10 mouse cellular contexts compared by ENCODE assay signal in the genomic region with DNA sequence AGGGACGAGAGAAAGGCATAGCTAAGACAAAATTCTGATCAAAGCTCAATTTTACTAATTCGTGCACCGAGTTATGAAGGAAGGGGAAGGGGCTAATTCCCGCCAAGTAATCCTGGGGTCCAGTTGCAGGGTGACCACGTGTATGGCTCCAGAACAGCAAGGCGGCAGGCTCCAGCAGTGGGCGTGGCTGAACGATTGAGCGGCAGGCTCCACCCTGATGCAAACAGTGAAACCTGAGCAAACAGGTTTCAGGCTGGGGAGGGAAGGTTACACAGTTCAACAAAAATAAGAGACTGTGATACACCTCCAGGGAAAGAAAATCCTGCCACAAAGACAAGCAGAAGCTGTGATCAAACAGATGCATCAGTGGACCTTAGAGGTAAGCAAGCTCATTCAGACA. TPM values are rescaled to one million over a fixed set of nuclear protein-coding genes. Genes with fewer than 3 reads are reported as not detected.
DNase-seq lines count a peak whose midpoint lies in the region; ATAC-seq and TF ChIP-seq lines count a peak whose summit lies in the region.
"Not testable (repeated sequence)": the region's sequence is repeated elsewhere in the genome, so short reads cannot be mapped to it uniquely, and the experiment has no call there.
"Had no signal": no experiment of that assay in that cellular context is flagged by ENCODE, and none has a peak within 500 bp of the region (broad histone marks: within the 10 kb centered on the region; RNA-seq: fewer than 3 reads in every experiment).

No protein-coding gene starts in this region.

- H3K4me2 ChIP-seq in intestine, embryonic 15.5 days (replicated peaks); liver, embryonic 16.5 days (ENCODE audit: low read depth, low read length): not testable (repeated sequence)
- peak overlapping the region; percentile 30 for H3K4me2 ChIP-seq in stomach, embryonic 15.5 days

- WGBS in intestine, embryonic 15.5 days = 19% methylated on average over 9 of the region's 9 CpGs
- WGBS in liver, embryonic 16.5 days (ENCODE audit: insufficient replicate concordance) = 32% methylated on average over 9 of the region's 9 CpGs
- WGBS in stomach, embryonic 15.5 days = 34% methylated on average over 9 of the region's 9 CpGs

- H3K36me3 ChIP-seq in E14TG2a.4 (ENCODE audit: insufficient read depth, low read length); ES-E14 (ENCODE audit: control insufficient read depth, insufficient read depth, low read length, poor library complexity, severe bottlenecking); intestine, embryonic 15.5 days; liver, embryonic 16.5 days (ENCODE audit: control insufficient read depth, insufficient read depth); stomach, embryonic 15.5 days: not testable (repeated sequence)

- H3K9me3 ChIP-seq in E14TG2a.4 (ENCODE audit: low read length) = peaks cover 20% of the 10 kb centered on the region
- not testable (repeated sequence) for H3K9me3 ChIP-seq in ES-E14 (ENCODE audit: control insufficient read depth, insufficient read depth, low read depth, low read length); intestine, embryonic 15.5 days; liver, embryonic 16.5 days (replicated peaks; ENCODE audit: control insufficient read depth, low read length); stomach, embryonic 15.5 days

- ATAC-seq in intestine, embryonic 15.5 days = peak; percentile 70
- ATAC-seq in liver, embryonic 16.5 days (ENCODE audit: low read depth) = 0 out of 2 replicates have a peak, but pooled peaks have one; percentile 27
- ATAC-seq in stomach, embryonic 15.5 days (ENCODE audit: insufficient read depth, low FRiP score, low read depth) = peak; percentile 66; the same call in 1 of the 2 replicates

- DNase-seq in ES-E14 (ENCODE audit: low read depth, low spot score) = not testable (repeated sequence)
- DNase-seq in kidney, postnatal 4 days = peak; percentile 21 to 39
- DNase-seq in urinary bladder, adult 18-20 months (ENCODE audit: low spot score in 2 of 2) = peak; percentile 50 to 57

- TF ChIP-seq CTCF in E14TG2a.4 (conservative IDR thresholded peaks at IDR 0.05; ENCODE audit: low read length) = not testable (repeated sequence)

- in situ Hi-C loops in ES-E14 (cut with MboI; ENCODE audit: low sequenced_read_pairs in 2 of 2, unreplicated experiment in 2 of 2) = not testable (repeated sequence)

- peaks cover 29% of the 10 kb centered on the region for H3K4me1 ChIP-seq in E14TG2a.4 (replicated peaks; ENCODE audit: low read depth, low read length)
- H3K4me1 ChIP-seq in ES-E14 (ENCODE audit: control insufficient read depth in 2 of 2, insufficient read depth in 2 of 2, low read length in 2 of 2, poor library complexity in 1 of 2); intestine, embryonic 15.5 days (replicated peaks); liver, embryonic 16.5 days (ENCODE audit: control insufficient read depth, low read depth, low read length); stomach, embryonic 15.5 days: not testable (repeated sequence)

- H3K27me3 ChIP-seq in E14TG2a.4 (ENCODE audit: insufficient read depth, low read length); intestine, embryonic 15.5 days (replicated peaks); liver, embryonic 16.5 days (ENCODE audit: control insufficient read depth, insufficient read depth, low read depth, low read length); stomach, embryonic 15.5 days (replicated peaks): not testable (repeated sequence)

- not testable (repeated sequence) for H3K27ac ChIP-seq in ES-E14 (ENCODE audit: insufficient read depth, low read depth, low read length, poor library complexity, severe bottlenecking); intestine, embryonic 15.5 days; liver, embryonic 16.5 days (ENCODE audit: low read length)
- peak overlapping the region; percentile 40; the same call in 1 of the 2 replicates for H3K27ac ChIP-seq in stomach, embryonic 15.5 days

- peak overlapping the region; percentile 73 for H3K4me3 ChIP-seq in E14TG2a.4 (replicated peaks; ENCODE audit: low read length)
- peak overlapping the region; percentile 41 to 50 for H3K4me3 ChIP-seq in ES-E14 (ENCODE audit: insufficient read depth in 1 of 2, low read depth in 1 of 2, low read length in 2 of 2, poor library complexity in 1 of 2, severe bottlenecking in 1 of 2)
- not testable (repeated sequence) for H3K4me3 ChIP-seq in intestine, embryonic 15.5 days (replicated peaks); liver, embryonic 16.5 days (ENCODE audit: low read depth, low read length); stomach, embryonic 15.5 days (replicated peaks)

- H3K9ac ChIP-seq in ES-E14 (ENCODE audit: insufficient read depth, low read depth, low read length, poor library complexity, severe bottlenecking) = peak overlapping the region; percentile 65; the same call in 1 of the 2 replicates
- not testable (repeated sequence) for H3K9ac ChIP-seq in intestine, embryonic 15.5 days; liver, embryonic 16.5 days (ENCODE audit: low read depth, low read length); stomach, embryonic 15.5 days

RNA-seq across cellular contexts. Expression of a gene that starts 19.6 kb away (rescaled TPM):
- total RNA-seq in ES-E14 (2012; rRNA removed) = 22.7 and 30.9 TPM in 2 replicates
- polyA plus RNA-seq in intestine, embryonic 15.5 days (2015; fragmentation: Nextera tagmentation; extraction: Ambion mirVana) = 3.3 and 4.2 TPM in 2 replicates
- polyA plus RNA-seq in liver, embryonic 16.5 days (2015; fragmentation: Nextera tagmentation; extraction: Ambion mirVana) = 0.13 TPM in 1 of 2 replicates, not detected in the other
- polyA plus RNA-seq in stomach, embryonic 15.5 days (2015; fragmentation: Nextera tagmentation; extraction: Ambion mirVana) = 9.2 and 9.4 TPM in 2 replicates
- polyA plus RNA-seq: activated CD4-positive, CD25-positive, alpha-beta regulatory T cell, adult 4 months; erythroblast, embryonic 14.5 days; G1E had no signal
